ENCODE assay signal across 30 mouse cellular contexts in the genomic region with DNA sequence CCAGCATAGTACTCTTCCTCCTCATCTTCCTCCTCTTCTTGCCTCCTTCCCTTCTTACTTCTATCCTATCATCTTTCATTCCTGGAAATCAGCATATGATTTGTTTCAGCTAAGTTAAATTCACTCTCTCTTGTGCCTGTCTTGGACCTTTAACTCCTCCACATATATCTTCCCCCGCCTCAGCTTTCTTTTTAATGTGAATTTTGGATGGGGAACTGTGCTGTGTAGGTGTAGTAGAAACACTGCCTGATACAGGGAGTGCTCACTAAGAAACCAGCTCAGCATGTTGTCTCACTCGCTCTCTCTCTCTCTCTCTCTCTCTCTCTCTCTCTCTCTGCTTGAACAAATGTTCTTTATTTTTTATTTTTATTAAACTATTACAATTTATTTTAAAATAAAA. TPM values are rescaled to one million over a fixed set of nuclear protein-coding genes. Genes with fewer than 3 reads are reported as not detected.
"Had no signal": no experiment of that assay in that cellular context is flagged by ENCODE, and none has a peak within 500 bp of the region (broad histone marks: within the 10 kb centered on the region; RNA-seq: fewer than 3 reads in every experiment).

No protein-coding gene starts in this region.

- H3K9me3 ChIP-seq: kidney, embryonic 15.5 days; limb, embryonic 10.5 days; limb, embryonic 13.5 days; liver, embryonic 12.5 days; liver, embryonic 15.5 days; lung, embryonic 15.5 days; midbrain, embryonic 10.5 days; neural tube, embryonic 13.5 days; stomach, embryonic 15.5 days had no signal

- H3K27ac ChIP-seq: kidney, embryonic 15.5 days; limb, embryonic 10.5 days; limb, embryonic 13.5 days; liver, embryonic 12.5 days; liver, embryonic 15.5 days; lung, embryonic 15.5 days; midbrain, embryonic 10.5 days; midbrain, embryonic 13.5 days; neural tube, embryonic 13.5 days; stomach, embryonic 15.5 days had no signal

- H3K9ac ChIP-seq: kidney, embryonic 15.5 days; limb, embryonic 13.5 days; liver, embryonic 12.5 days; liver, embryonic 15.5 days; lung, embryonic 15.5 days; midbrain, embryonic 13.5 days; neural tube, embryonic 13.5 days; stomach, embryonic 15.5 days had no signal

- H3K4me1 ChIP-seq: kidney, embryonic 15.5 days; limb, embryonic 10.5 days; limb, embryonic 13.5 days; liver, embryonic 12.5 days; liver, embryonic 15.5 days; lung, embryonic 15.5 days; midbrain, embryonic 10.5 days; midbrain, embryonic 13.5 days; neural tube, embryonic 13.5 days; stomach, embryonic 15.5 days had no signal

- H3K4me3 ChIP-seq: kidney, embryonic 15.5 days; limb, embryonic 10.5 days; limb, embryonic 13.5 days; liver, embryonic 12.5 days; liver, embryonic 15.5 days; lung, embryonic 15.5 days; megakaryocyte, embryonic 14.5 days; midbrain, embryonic 10.5 days; midbrain, embryonic 13.5 days; myocyte; neural tube, embryonic 13.5 days; stomach, embryonic 15.5 days had no signal

- H3K36me3 ChIP-seq: kidney, embryonic 15.5 days; limb, embryonic 10.5 days; limb, embryonic 13.5 days; liver, embryonic 12.5 days; liver, embryonic 15.5 days; lung, embryonic 15.5 days; midbrain, embryonic 10.5 days; midbrain, embryonic 13.5 days; neural tube, embryonic 13.5 days; stomach, embryonic 15.5 days had no signal

- H3K4me2 ChIP-seq: kidney, embryonic 15.5 days; limb, embryonic 13.5 days; liver, embryonic 12.5 days; liver, embryonic 15.5 days; lung, embryonic 15.5 days; midbrain, embryonic 13.5 days; neural tube, embryonic 13.5 days; stomach, embryonic 15.5 days had no signal

- DNase-seq: kidney, adult 11 months; kidney, adult 8-10 months; kidney, postnatal 10 days; kidney, postnatal 36 days; layer of hippocampus, postnatal 36 days; liver; lung, adult 18-20 months; lung, postnatal 10 days; lung, postnatal 36 days; retina, postnatal 1 day; spleen, adult 18-20 months; thymus, adult 18-20 months; thymus, postnatal 4 days had no signal

- ATAC-seq: liver, embryonic 12.5 days; midbrain, embryonic 13.5 days; midbrain, embryonic 16.5 days had no signal

- H3K27me3 ChIP-seq: kidney, embryonic 15.5 days; limb, embryonic 13.5 days; liver, embryonic 12.5 days; liver, embryonic 15.5 days; lung, embryonic 15.5 days; midbrain, embryonic 13.5 days; neural tube, embryonic 13.5 days; stomach, embryonic 15.5 days had no signal

RNA-seq across cellular contexts. Expression of a gene that starts 23.3 kb away (rescaled TPM):
- total RNA-seq: layer of hippocampus, adult 8-10 months; layer of hippocampus, postnatal 10 days; layer of hippocampus, postnatal 36 days had no signal
- polyA plus RNA-seq: intestine, embryonic 14.5 days; kidney, embryonic 15.5 days; limb, embryonic 10.5 days; limb, embryonic 13.5 days; liver, embryonic 12.5 days; liver, embryonic 15.5 days; midbrain, embryonic 10.5 days; midbrain, embryonic 13.5 days; midbrain, embryonic 16.5 days; myocyte; neural tube, embryonic 13.5 days; testis, adult 2 months had no signal
